Mouse (Mus musculus) cortical plate, adult 2 months (tissue): ENCODE data around the gene Zwilch.

ENCODE experiments used
- CTCF ChIP-seq: fragments of 200-500 bp; IDR thresholded peaks from 2 replicates; pipeline ENCODE4 v1.5.1; 2011; ENCODE audit warnings: mild to moderate bottlenecking, control low read depth, low read length; ENCODE audit not compliant: insufficient read depth; ENCODE audit errors: extremely low read depth
- POLR2A ChIP-seq: fragments of 200-500 bp; IDR thresholded peaks from 2 replicates; pipeline ENCODE4 v1.6.1; 2011; ENCODE audit warnings: mild to moderate bottlenecking, low read length, control low read depth; ENCODE audit not compliant: insufficient read depth; ENCODE audit errors: extremely low read depth

- no peak for TF ChIP-seq POLR2A
- no peak for TF ChIP-seq CTCF
Measured at GRCm38 (mm10) chr9:64219772-64220420, 47.0 kb upstream of the Zwilch start.
